Mouse (Mus musculus) liver, embryonic 15.5 days (tissue): Measurements from ENCODE around the gene Cradd. TPM values are rescaled to one million over a fixed set of nuclear protein-coding genes. Genes with fewer than 3 reads are reported as not detected.

Source experiments
- ATAC-seq: fragments of 200-750 bp; cut with Nextera tagmentation; 2 replicates; pipeline ENCODE4 v1.8.0; 2017; ENCODE audit warnings: moderate number of reproducible peaks, mild to moderate bottlenecking, moderate library complexity; ENCODE audit not compliant: insufficient read depth
- H3K27ac ChIP-seq: fragments of 300-500 bp; sonication (generic); replicated peaks from 2 replicates; pipeline ENCODE4 v1.5.1; 2015; ENCODE audit warnings: mild to moderate bottlenecking, inconsistent platforms
- H3K27me3 ChIP-seq: fragments of 300-500 bp; sonication (generic); 2 replicates; pipeline ENCODE4 v1.6.1; 2015; ENCODE audit warnings: mild to moderate bottlenecking, inconsistent platforms
- H3K36me3 ChIP-seq: fragments of 300-500 bp; sonication (generic); replicated peaks from 2 replicates; pipeline ENCODE4 v1.6.1; 2015; ENCODE audit warnings: moderate library complexity, mild to moderate bottlenecking, inconsistent platforms
- H3K4me1 ChIP-seq: fragments of 300-500 bp; sonication (generic); replicated peaks from 2 replicates; pipeline ENCODE4 v1.6.1; 2015; ENCODE audit warnings: inconsistent platforms
- H3K4me2 ChIP-seq: fragments of 300-500 bp; sonication (generic); 2 replicates; pipeline ENCODE4 v1.6.1; 2015; ENCODE audit warnings: moderate library complexity, mild to moderate bottlenecking, inconsistent platforms
- H3K4me3 ChIP-seq: fragments of 300-500 bp; sonication (generic); replicated peaks from 2 replicates; pipeline ENCODE4 v1.5.1; 2015; ENCODE audit warnings: mild to moderate bottlenecking, inconsistent platforms
- H3K9ac ChIP-seq: fragments of 300-500 bp; sonication (generic); 2 replicates; pipeline ENCODE4 v1.6.1; 2015; ENCODE audit warnings: moderate library complexity, mild to moderate bottlenecking, inconsistent platforms
- H3K9me3 ChIP-seq: fragments of 300-500 bp; sonication (generic); replicated peaks from 2 replicates; pipeline ENCODE4 v1.6.1; 2016; ENCODE audit warnings: inconsistent platforms
- WGBS: fragments of 180-500 bp; shearing (Covaris S2); methylation state at CpG from one replicate; pipeline ENCODE4 v1.1.7; 2015; ENCODE audit warnings: mixed read lengths; ENCODE audit not compliant: insufficient replicate concordance; 5-methylcytosine and 5-hydroxymethylcytosine counted together
- polyA plus RNA-seq: library from polyadenylated mRNA; unstranded; fragments of >200 nt; fragmentation: Nextera tagmentation; extraction: Ambion mirVana; gene quantifications from 2 replicates; pipeline ENCODE4 v1.2.1, GENCODE M21; 2015

Gene Cradd
- polyA plus RNA-seq, 1 experiment from 2014 or later: 4.2 TPM

- no peak for ATAC-seq
- WGBS: 81% methylated on average over 15 of the region's 15 CpGs
- no peak overlapping the region for H3K9ac ChIP-seq
These were observed 108.6 kb downstream of the Cradd start for GRCm38 (mm10) chr10:95215324-95215723.

GRCm38 (mm10) chr10:95213820-95214219, 110.1 kb downstream of the Cradd start:
- no peak overlapping the region for H3K27ac ChIP-seq
- WGBS: 52% methylated on average over 9 of the region's 9 CpGs
- no peak overlapping the region for H3K4me2 ChIP-seq
- H3K36me3 ChIP-seq: no peaks in the 10 kb centered on the region
- no peaks in the 10 kb centered on the region for H3K9me3 ChIP-seq
- no peak for ATAC-seq
- H3K4me1 ChIP-seq: peaks cover 7% of the 10 kb centered on the region; the same call in 1 of the 2 replicates
- no peak overlapping the region for H3K9ac ChIP-seq
- no peaks in the 10 kb centered on the region for H3K27me3 ChIP-seq
- H3K4me3 ChIP-seq: no peak overlapping the region

More at GRCm38 (mm10) chr10:95215324-95215723, 108.6 kb downstream of the Cradd start:
- no peak overlapping the region for H3K27ac ChIP-seq
- H3K4me3 ChIP-seq: no peak overlapping the region
- H3K9me3 ChIP-seq: no peaks in the 10 kb centered on the region
- H3K27me3 ChIP-seq: no peaks in the 10 kb centered on the region
- no peaks in the 10 kb centered on the region for H3K36me3 ChIP-seq
- peaks cover 7% of the 10 kb centered on the region; the same call in 1 of the 2 replicates for H3K4me1 ChIP-seq
- H3K4me2 ChIP-seq: no peak overlapping the region

DNA sequence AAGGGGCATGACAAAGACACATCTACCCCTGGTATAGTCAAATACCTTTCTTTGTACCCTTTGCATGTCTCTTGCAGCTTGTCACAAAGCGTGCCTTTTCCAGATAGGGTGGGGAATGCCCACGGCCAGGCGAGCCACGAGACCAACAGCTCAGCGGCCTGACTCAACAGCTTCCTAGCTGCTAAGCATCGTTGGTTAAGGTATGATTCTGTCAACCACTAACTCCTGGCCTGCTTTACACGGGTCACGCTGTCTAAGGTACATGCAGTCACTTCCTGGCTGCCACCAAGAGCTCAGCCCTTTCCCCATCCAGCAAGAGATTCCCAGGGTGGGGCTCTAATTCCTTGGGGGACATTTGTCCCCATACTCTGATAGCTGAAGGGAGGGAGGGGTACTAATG, 110.6 kb downstream of the Cradd start:
- Histone ChIP-seq H3K9ac (no peak overlapping the region), H3K27ac (no peak overlapping the region), H3K4me3 (no peak overlapping the region), H3K4me2 (no peak overlapping the region), H3K4me1 (peaks cover 7% of the 10 kb centered on the region; the same call in 1 of the 2 replicates), H3K36me3 (no peaks in the 10 kb centered on the region), H3K9me3 (no peaks in the 10 kb centered on the region), H3K27me3 (no peaks in the 10 kb centered on the region)
- WGBS: 73% methylated on average over 8 of the region's 8 CpGs
- ATAC-seq: no peak

GRCm38 (mm10) chr10:95211660-95212059, 112.3 kb downstream of the Cradd start:
- Histone ChIP-seq H3K27me3 (no peaks in the 10 kb centered on the region), H3K4me2 (no peak overlapping the region), H3K9ac (no peak overlapping the region), H3K9me3 (no peaks in the 10 kb centered on the region), H3K4me1 (peaks cover 7% of the 10 kb centered on the region; the same call in 1 of the 2 replicates), H3K4me3 (no peak overlapping the region), H3K36me3 (no peaks in the 10 kb centered on the region), H3K27ac (no peak overlapping the region)
- 82% methylated on average over 8 of the region's 8 CpGs for WGBS
- no peak for ATAC-seq

- no peak for ATAC-seq
- 56% methylated on average over 7 of the region's 7 CpGs for WGBS
- Histone ChIP-seq H3K27me3 (no peaks in the 10 kb centered on the region), H3K4me3 (no peak overlapping the region), H3K4me2 (no peak overlapping the region), H3K4me1 (peaks cover 7% of the 10 kb centered on the region; the same call in 1 of the 2 replicates), H3K36me3 (no peaks in the 10 kb centered on the region), H3K9ac (no peak overlapping the region), H3K9me3 (no peaks in the 10 kb centered on the region), H3K27ac (no peak overlapping the region)
These were observed 113.1 kb downstream of the Cradd start for GRCm38 (mm10) chr10:95210664-95211372.

DNA sequence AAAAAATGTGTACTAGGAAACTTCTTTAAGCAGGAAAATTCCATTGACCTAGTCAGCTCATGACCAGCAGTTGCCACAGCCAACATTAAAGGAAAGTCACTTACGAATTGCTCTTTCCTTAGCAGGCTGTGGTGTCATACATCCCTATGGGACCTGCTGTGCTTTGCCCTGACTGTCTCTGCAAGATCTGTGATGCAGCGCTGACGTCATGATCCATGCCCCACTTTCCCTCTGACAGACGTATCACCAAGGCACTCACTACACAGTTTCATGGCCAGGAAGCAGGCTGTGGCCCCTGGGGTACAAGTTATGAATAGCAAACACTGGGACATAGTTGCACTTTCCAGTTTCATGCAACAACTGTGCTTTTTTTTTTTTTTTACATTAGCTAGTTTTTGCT, 113.8 kb downstream of the Cradd start:
- peaks cover 7% of the 10 kb centered on the region; the same call in 1 of the 2 replicates for H3K4me1 ChIP-seq
- WGBS: 61% methylated on average over 4 of the region's 4 CpGs
- no peak for ATAC-seq
- H3K9ac ChIP-seq: no peak overlapping the region
- no peaks in the 10 kb centered on the region for H3K27me3 ChIP-seq
- H3K4me3 ChIP-seq: no peak overlapping the region
- no peaks in the 10 kb centered on the region for H3K9me3 ChIP-seq
- no peak overlapping the region for H3K4me2 ChIP-seq
- H3K27ac ChIP-seq: no peak overlapping the region
- H3K36me3 ChIP-seq: no peaks in the 10 kb centered on the region

- 68% methylated on average over 8 of the region's 8 CpGs for WGBS
- Histone ChIP-seq H3K9ac (no peak overlapping the region), H3K4me3 (no peak overlapping the region), H3K4me1 (peaks cover 7% of the 10 kb centered on the region; the same call in 1 of the 2 replicates), H3K9me3 (no peaks in the 10 kb centered on the region), H3K27ac (no peak overlapping the region), H3K36me3 (no peaks in the 10 kb centered on the region), H3K4me2 (no peak overlapping the region), H3K27me3 (no peaks in the 10 kb centered on the region)
- ATAC-seq: no peak
These were observed 116.5 kb downstream of the Cradd start for GRCm38 (mm10) chr10:95207423-95207822.

DNA sequence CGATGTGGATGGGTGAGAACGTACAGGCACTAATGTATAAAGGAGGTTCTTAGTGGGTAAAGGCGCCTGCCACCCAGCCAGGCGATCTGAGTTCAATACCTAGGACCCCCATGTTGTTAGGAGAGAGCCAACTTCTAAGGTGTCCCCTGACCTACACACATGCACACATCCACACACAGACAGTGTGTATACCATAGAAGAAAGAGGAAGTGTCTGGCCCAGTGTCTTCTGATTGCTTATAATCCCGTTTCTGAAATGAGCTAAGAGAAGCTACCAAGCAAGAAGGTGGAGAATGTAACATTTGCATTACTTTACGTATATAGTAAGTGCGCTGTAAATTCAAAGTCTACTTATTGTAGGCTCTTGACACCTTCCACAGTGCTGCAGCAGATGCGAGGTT, 122.4 kb downstream of the Cradd start:
- H3K9ac ChIP-seq: no peak overlapping the region
- H3K4me2 ChIP-seq: no peak overlapping the region
- no peaks in the 10 kb centered on the region; the same call in 1 of the 2 replicates for H3K4me1 ChIP-seq
- ATAC-seq: no peak
- no peaks in the 10 kb centered on the region for H3K9me3 ChIP-seq
- H3K27ac ChIP-seq: no peak overlapping the region
- H3K4me3 ChIP-seq: no peak overlapping the region
- H3K27me3 ChIP-seq: no peaks in the 10 kb centered on the region
- 64% methylated on average over 8 of the region's 8 CpGs for WGBS
- H3K36me3 ChIP-seq: no peaks in the 10 kb centered on the region

DNA sequence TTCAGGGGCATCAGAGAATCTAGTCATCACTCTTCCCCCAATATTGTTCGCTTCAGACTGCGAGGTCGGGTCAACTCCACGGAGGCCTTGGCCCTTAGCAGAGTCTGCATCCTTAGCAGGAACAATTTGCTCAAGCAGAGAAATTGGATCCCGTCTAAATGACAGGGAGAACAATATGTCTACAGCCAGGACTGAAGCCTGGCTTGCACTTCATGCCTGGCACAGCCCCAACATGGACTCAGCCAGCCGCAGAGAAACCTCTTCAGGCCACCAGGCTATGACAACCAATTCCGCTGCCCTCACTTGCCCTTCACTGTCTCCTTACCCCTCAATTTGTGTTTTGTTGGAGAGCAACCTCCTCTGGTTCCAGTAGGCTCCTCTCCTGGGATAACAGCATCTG, 123.6 kb downstream of the Cradd start:
- 71% methylated on average over 7 of the region's 7 CpGs for WGBS
- H3K27ac ChIP-seq: no peak overlapping the region

GRCm38 (mm10) chr10:95199541-95200269, 124.2 kb downstream of the Cradd start:
- no peak overlapping the region for H3K4me3 ChIP-seq
- no peak for ATAC-seq
- WGBS: 62% methylated on average over 11 of the region's 11 CpGs

More for the DNA sequence above, 123.6 kb downstream of the Cradd start:
- Histone ChIP-seq H3K9ac (no peak overlapping the region), H3K4me2 (no peak overlapping the region), H3K9me3 (no peaks in the 10 kb centered on the region), H3K4me1 (no peaks in the 10 kb centered on the region; the same call in 1 of the 2 replicates), H3K36me3 (no peaks in the 10 kb centered on the region), H3K27me3 (no peaks in the 10 kb centered on the region), H3K4me3 (no peak overlapping the region)
- ATAC-seq: no peak

GRCm38 (mm10) chr10:95197377-95197776, 126.6 kb downstream of the Cradd start:
- no peaks in the 10 kb centered on the region for H3K9me3 ChIP-seq
- ATAC-seq: no peak
- no peaks in the 10 kb centered on the region; the same call in 1 of the 2 replicates for H3K4me1 ChIP-seq
- no peaks in the 10 kb centered on the region for H3K36me3 ChIP-seq
- H3K4me2 ChIP-seq: no peak overlapping the region
- no peak overlapping the region for H3K9ac ChIP-seq
- WGBS: 74% methylated on average over 8 of the region's 8 CpGs
- H3K4me3 ChIP-seq: no peak overlapping the region
- no peaks in the 10 kb centered on the region for H3K27me3 ChIP-seq
- H3K27ac ChIP-seq: no peak overlapping the region

More at GRCm38 (mm10) chr10:95199541-95200269, 124.2 kb downstream of the Cradd start:
- Histone ChIP-seq H3K9me3 (no peaks in the 10 kb centered on the region), H3K4me2 (no peak overlapping the region), H3K4me1 (no peaks in the 10 kb centered on the region; the same call in 1 of the 2 replicates), H3K36me3 (no peaks in the 10 kb centered on the region), H3K27me3 (no peaks in the 10 kb centered on the region), H3K9ac (no peak overlapping the region), H3K27ac (no peak overlapping the region)
